Mouse (Mus musculus): ENCODE measurements around the gene Rapgef6. TPM values are rescaled to one million over a fixed set of nuclear protein-coding genes. Genes with fewer than 3 reads are reported as not detected.

Rapgef6 gene
- 12.1 and 15.9 TPM in 2 replicates for polyA plus RNA-seq (2012; rRNA removed)

DNA sequence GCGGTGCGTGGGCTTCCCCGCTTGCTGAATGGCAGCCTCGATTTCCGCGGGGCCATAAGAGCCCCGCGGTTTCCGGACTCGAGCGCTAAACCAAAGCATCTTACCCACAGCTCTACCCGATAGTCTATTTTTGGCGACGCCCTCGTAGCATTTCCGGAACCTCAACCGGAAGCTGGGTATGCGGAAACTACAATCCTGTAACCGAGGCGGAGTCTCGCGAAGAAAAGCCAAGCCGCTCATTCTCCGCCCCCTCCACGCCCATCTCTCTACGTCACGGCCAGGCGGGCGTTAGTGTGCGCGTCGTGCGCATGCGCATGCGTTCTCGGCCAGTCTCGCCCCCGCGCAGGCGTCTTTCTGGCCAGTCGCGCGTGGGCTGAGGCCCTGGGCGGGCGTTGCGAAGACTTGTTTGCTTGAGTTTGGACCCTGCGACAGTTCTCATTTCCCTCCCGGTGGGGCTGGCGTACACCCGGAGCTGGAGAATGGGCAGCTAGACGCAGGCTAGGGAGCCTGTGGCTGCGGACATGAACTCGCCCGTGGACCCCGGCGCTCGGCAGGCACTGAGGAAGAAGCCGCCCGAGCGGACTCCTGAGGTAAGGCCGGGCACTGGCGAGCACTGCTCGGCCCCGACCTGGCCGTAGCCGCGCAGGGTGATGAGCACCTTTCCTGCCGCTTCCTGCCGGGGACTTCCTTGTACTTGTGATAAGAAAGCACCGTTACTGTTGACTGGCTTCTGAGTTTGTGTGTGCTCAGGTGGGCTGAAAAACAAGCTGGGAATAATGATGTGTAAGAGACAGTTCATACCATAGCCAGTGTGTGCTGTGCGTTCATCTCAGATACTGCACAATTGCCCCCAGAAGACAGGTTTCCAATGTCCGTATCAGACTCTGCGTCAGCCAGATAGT, at the start of gene Rapgef6:
TSS of gene Rapgef6 (plus strand) at position 319 of the 902 bp plus-strand sequence.
- Histone ChIP-seq H3K4me1 (ENCODE audit: control insufficient read depth, insufficient read depth, low read length) (peaks cover 9% of the 10 kb centered on the region; the same call in 1 of the 2 replicates), H3K27ac (ENCODE audit: insufficient read depth, low read depth, low read length) (peak within 1 kb of the TSS; percentile 95), H3K36me3 (ENCODE audit: control insufficient read depth, insufficient read depth, low read length) (no peaks in the 10 kb centered on the region), H3K27me3 (replicated peaks; ENCODE audit: control insufficient read depth, insufficient read depth, low read length) (no peaks in the 10 kb centered on the region), H3K4me3 (ENCODE audit: insufficient read depth, low read depth, low read length) (peak within 1 kb of the TSS; percentile 82)
- WGBS: under 1% methylated on average over 73 of the region's 73 CpGs
- peak; percentile 99 for DNase-seq
- TF ChIP-seq CTCF (conservative IDR thresholded peaks at IDR 0.05; ENCODE audit: insufficient read depth, insufficient read length, low read depth, low read length): no peak
- peak; percentile 91 for TF ChIP-seq POLR2A (IDR thresholded peaks at IDR 0.05; ENCODE audit: low read depth, low read length)

GRCm38 (mm10) chr11:54478414-54478813, 44.2 kb upstream of the Rapgef6 start:
- H3K36me3 ChIP-seq (ENCODE audit: control insufficient read depth, insufficient read depth, low read length): peaks cover 4% of the 10 kb centered on the region
- H3K27me3 ChIP-seq (replicated peaks; ENCODE audit: control insufficient read depth, insufficient read depth, low read length): no peaks in the 10 kb centered on the region
- DNase-seq: peak; percentile 19
- no peak overlapping the region for H3K27ac ChIP-seq (ENCODE audit: insufficient read depth, low read depth, low read length)
- 95% methylated on average over 1 of the region's 1 CpGs for WGBS
- no peaks in the 10 kb centered on the region for H3K4me1 ChIP-seq (ENCODE audit: control insufficient read depth, insufficient read depth, low read length)
- TF ChIP-seq CTCF (conservative IDR thresholded peaks at IDR 0.05; ENCODE audit: insufficient read depth, insufficient read length, low read depth, low read length) (peak; percentile 36; the same call in 1 of the 2 replicates), POLR2A (IDR thresholded peaks at IDR 0.05; ENCODE audit: low read depth, low read length) (no peak)
- H3K4me3 ChIP-seq (ENCODE audit: insufficient read depth, low read depth, low read length): no peak overlapping the region

DNA sequence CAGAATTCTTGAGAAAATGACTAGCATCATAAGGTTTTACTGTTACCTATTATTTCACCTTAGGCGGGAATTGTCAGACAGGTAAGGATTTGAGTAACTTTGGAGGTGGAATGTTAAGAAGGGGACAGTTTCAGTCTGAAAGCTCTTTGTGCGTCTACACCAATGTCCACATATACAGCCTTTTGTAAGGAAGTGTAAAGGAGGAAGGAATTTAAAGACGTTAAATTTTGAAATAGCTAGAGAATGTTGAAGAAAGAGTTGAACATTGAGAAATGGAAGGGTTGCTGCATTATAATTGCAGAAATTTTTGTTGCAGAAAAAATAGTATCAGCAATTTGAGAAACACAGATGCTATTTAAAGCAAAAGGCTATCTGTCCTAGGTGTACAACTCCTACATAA, 36.6 kb upstream of the Rapgef6 start:
- H3K27me3 ChIP-seq (replicated peaks; ENCODE audit: control insufficient read depth, insufficient read depth, low read length): no peaks in the 10 kb centered on the region
- no peak for DNase-seq
- no peak overlapping the region for H3K27ac ChIP-seq (ENCODE audit: insufficient read depth, low read depth, low read length)
- no peaks in the 10 kb centered on the region for H3K4me1 ChIP-seq (ENCODE audit: control insufficient read depth, insufficient read depth, low read length)
- 91% methylated on average over 3 of the region's 3 CpGs for WGBS
- TF ChIP-seq POLR2A (IDR thresholded peaks at IDR 0.05; ENCODE audit: low read depth, low read length) (no peak), CTCF (conservative IDR thresholded peaks at IDR 0.05; ENCODE audit: insufficient read depth, insufficient read length, low read depth, low read length) (no peak)
- no peaks in the 10 kb centered on the region; the same call in none of the 2 replicates for H3K36me3 ChIP-seq (ENCODE audit: control insufficient read depth, insufficient read depth, low read length)
- H3K4me3 ChIP-seq (ENCODE audit: insufficient read depth, low read depth, low read length): no peak overlapping the region

- Histone ChIP-seq H3K36me3 (ENCODE audit: control insufficient read depth, insufficient read depth, low read length) (peaks cover 5% of the 10 kb centered on the region), H3K4me3 (ENCODE audit: insufficient read depth, low read depth, low read length) (no peak overlapping the region), H3K27ac (ENCODE audit: insufficient read depth, low read depth, low read length) (no peak overlapping the region), H3K4me1 (ENCODE audit: control insufficient read depth, insufficient read depth, low read length) (no peaks in the 10 kb centered on the region), H3K27me3 (replicated peaks; ENCODE audit: control insufficient read depth, insufficient read depth, low read length) (no peaks in the 10 kb centered on the region)
- WGBS: 96% methylated on average over 1 of the region's 1 CpGs
- no peak for DNase-seq
- TF ChIP-seq CTCF (conservative IDR thresholded peaks at IDR 0.05; ENCODE audit: insufficient read depth, insufficient read length, low read depth, low read length) (no peak), POLR2A (IDR thresholded peaks at IDR 0.05; ENCODE audit: low read depth, low read length) (no peak)
Observed at GRCm38 (mm10) chr11:54491946-54492558, 30.6 kb upstream of the Rapgef6 start.

- 70% methylated on average over 4 of the region's 4 CpGs for WGBS
- peak; percentile 21 for DNase-seq
- peaks cover 5% of the 10 kb centered on the region for H3K36me3 ChIP-seq (ENCODE audit: control insufficient read depth, insufficient read depth, low read length)
- no peak overlapping the region for H3K27ac ChIP-seq (ENCODE audit: insufficient read depth, low read depth, low read length)
- no peak for TF ChIP-seq POLR2A (IDR thresholded peaks at IDR 0.05; ENCODE audit: low read depth, low read length)
- TF ChIP-seq CTCF (conservative IDR thresholded peaks at IDR 0.05; ENCODE audit: insufficient read depth, insufficient read length, low read depth, low read length): no peak
- H3K4me1 ChIP-seq (ENCODE audit: control insufficient read depth, insufficient read depth, low read length): no peaks in the 10 kb centered on the region
- H3K4me3 ChIP-seq (ENCODE audit: insufficient read depth, low read depth, low read length): no peak overlapping the region
- no peaks in the 10 kb centered on the region for H3K27me3 ChIP-seq (replicated peaks; ENCODE audit: control insufficient read depth, insufficient read depth, low read length)
Observed at GRCm38 (mm10) chr11:54492559-54492958, 30.1 kb upstream of the Rapgef6 start.

GRCm38 (mm10) chr11:54499838-54500237, 22.8 kb upstream of the Rapgef6 start:
- peaks cover 18% of the 10 kb centered on the region for H3K36me3 ChIP-seq (ENCODE audit: control insufficient read depth, insufficient read depth, low read length)
- TF ChIP-seq CTCF (conservative IDR thresholded peaks at IDR 0.05; ENCODE audit: insufficient read depth, insufficient read length, low read depth, low read length): no peak
- no peak for TF ChIP-seq POLR2A (IDR thresholded peaks at IDR 0.05; ENCODE audit: low read depth, low read length)
- H3K4me3 ChIP-seq (ENCODE audit: insufficient read depth, low read depth, low read length): no peak overlapping the region
- no peak for DNase-seq
- H3K4me1 ChIP-seq (ENCODE audit: control insufficient read depth, insufficient read depth, low read length): no peaks in the 10 kb centered on the region
- WGBS: 84% methylated on average over 5 of the region's 5 CpGs
- no peaks in the 10 kb centered on the region for H3K27me3 ChIP-seq (replicated peaks; ENCODE audit: control insufficient read depth, insufficient read depth, low read length)
- H3K27ac ChIP-seq (ENCODE audit: insufficient read depth, low read depth, low read length): no peak overlapping the region

Measured in kidney, adult 2 months (tissue).